Mouse (Mus musculus): ENCODE results near the gene Dnaaf3.
"Not testable (repeated sequence)": the region's sequence is repeated elsewhere in the genome, so short reads cannot be mapped to it uniquely, and the experiment has no call there.

The Dnaaf3 gene

DNA sequence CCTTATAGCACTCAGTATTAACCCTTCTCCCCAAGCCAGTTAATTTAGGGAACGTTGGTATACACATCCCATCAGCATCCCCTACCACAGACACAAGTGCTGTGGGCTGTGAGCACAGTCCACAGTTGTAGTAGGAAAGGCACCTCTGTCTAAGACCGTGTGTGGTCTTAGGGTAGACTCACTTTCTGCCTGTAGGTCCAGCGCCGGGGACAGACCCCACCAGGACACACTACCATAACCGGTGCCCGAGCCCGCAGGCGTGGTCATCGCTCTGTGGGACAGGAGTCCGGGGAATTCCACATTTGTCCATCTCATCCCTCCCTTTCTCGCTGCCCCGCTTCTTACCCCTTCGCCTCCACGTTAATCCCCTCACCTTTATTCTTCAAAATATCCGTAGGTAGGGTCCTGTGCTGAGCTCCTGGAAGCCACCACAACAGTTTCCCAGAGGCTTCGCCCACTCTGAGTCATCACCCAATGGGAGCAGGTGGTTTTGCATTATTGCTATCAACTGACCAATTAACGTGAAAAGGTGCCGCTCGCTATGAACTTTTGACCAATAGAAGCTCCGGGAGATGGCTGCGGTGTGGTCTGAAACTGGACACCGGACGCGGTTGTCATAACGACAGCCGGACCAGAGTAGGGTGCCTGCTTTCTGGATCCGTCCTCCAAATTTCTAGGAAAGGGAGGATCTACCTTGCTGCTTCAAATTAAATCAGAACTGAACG lies at the start of gene Dnaaf3:
Dnaaf3 (minus strand) TSS at position 449 of the 725 bp plus-strand sequence.
- peak; percentile 68 for DNase-seq (ENCODE audit: low read depth, low spot score)

DNA sequence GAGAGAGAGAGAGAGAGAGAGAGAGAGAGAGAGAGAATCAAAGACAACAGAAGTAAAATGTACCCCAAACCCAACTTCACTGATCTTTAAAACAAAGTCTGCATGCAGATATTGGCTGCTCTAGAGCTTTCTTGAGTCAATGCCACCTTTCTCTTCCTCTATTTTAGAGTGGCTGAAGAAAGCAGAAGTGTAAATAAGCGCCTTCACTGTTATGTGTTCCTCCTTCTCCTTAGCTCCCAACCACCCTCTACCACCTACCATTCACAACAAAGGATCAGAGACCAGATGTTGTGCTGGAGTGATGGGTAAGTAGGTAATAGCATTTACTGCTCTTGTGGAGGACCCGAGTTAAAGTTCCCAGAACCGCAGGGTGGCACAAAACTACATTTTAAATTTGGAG lies 49.2 kb upstream of the Dnaaf3 start:
- not testable (repeated sequence) for DNase-seq (ENCODE audit: low read depth, low spot score)

DNA sequence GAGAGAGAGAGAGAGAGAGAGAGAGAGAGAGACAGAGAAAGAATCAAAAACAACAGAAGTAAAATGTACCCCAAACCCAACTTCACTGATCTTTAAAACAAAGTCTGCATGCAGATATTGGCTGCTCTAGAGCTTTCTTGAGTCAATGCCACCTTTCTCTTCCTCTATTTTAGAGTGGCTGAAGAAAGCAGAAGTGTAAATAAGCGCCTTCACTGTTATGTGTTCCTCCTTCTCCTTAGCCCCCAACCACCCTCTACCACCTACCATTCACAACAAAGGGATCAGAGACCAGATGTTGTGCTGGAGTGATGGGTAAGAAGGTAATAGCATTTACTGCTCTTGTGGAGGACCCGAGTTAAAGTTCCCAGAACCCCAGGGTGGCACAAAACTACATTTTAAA lies 40.1 kb upstream of the Dnaaf3 start:
- DNase-seq (ENCODE audit: low read depth, low spot score), result not testable (repeated sequence)

DNA sequence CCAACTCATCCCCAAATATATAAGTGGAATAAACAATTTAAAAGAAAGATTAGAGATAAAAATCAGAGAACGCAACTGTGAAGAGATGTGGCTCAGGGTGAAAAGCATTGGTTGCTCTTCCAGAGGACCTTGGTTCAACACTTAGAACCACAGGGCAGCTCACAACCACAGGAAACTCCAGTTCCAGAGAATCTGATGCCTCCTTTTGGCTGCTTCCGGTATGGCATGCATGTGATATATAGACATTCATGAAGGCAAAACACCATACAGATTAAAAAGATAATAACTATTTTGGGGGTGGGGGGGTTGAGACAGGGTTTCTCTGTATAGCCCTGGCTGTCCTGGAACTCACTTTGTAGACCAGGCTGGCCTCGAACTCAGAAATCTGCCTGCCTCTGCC lies 30.4 kb upstream of the Dnaaf3 start:
- DNase-seq (ENCODE audit: low read depth, low spot score), result no peak

DNA sequence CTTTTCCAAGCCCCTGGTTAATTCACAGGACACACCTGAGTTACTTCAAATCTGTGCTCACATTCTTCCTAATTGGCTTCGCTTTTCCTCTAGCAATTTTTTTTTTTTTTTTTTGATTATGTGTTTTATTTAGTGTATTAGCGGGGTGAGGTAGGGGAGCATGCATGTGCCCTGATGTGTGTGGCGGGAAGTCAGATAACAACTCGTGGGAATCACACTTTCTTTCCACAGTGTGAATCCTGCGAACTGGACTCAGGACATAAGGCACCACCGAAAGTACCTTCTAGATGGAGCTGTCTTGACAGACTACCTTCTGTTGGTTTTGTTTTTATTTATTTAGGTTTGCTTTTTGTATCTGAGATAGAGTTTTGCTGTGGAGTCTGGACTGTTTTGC lies 24.9 kb upstream of the Dnaaf3 start:
- no peak for DNase-seq (ENCODE audit: low read depth, low spot score)

DNA sequence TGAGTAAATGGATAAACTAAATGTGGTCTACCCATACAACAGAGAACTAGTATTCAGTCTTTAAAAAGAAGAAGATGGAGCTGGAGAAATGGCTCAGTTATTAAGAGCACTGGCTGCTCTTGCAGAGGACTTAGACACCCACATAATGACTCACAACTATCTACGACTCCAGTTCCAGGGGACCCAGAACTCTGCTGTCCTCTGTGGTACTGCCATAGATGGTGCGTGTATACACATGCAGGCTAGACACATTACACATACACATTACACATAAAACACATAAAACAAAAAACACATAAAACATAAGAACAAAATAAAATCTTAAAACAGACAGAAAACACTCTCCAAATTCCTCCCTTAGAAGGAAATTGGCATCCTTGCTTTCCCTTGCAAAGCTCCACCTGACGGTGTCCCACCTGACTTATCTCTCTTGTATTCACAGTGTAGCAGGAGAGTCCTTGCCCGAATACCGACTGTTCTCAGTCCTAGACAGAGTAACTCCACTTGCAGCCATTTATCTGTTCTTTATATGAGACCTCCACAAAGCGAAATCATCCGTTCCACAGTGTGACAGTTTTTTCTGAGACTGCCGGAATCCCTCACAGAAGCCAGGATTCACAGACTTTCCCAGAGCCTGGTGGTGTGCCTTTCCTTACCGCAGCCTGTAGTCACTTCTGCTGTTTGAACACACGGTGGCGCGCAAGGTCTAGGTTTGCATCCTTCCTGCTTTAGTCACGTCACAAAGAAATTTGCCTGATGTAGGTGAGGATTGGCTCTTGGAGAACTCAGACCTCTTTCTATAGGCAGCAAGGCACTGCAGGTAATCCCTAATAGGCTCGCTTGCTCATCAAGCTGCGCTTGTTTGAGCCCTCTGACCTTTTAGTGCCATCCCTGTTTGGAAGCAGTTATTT lies 24.3 kb upstream of the Dnaaf3 start:
- peak; percentile 61 for DNase-seq (ENCODE audit: low read depth, low spot score)

DNA sequence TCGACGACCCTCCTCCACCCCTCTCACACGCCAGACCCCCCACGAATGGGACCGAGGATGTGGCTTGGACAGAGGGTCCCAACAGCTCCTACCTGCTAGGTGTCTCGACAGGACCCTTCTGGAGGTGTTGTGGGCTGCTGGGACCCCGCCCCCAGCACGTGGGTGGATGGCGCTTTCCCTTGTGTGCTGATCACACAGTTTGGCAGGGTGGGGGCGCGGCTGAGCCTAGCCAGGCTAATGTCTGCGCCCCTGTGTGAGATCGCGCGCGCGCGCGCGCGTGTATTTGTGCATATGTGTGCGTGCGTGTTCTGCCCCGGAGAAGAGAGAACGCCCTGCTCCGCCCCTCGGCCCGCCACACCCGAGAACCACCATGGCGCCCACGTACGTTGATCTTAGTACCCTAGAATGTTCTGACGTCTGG lies 15.0 kb upstream of the Dnaaf3 start, which contains the start of gene Syt5:
Syt5 (minus strand) TSS at position 321 of the 421 bp plus-strand sequence.
- no peak for DNase-seq (ENCODE audit: low read depth, low spot score)

DNA sequence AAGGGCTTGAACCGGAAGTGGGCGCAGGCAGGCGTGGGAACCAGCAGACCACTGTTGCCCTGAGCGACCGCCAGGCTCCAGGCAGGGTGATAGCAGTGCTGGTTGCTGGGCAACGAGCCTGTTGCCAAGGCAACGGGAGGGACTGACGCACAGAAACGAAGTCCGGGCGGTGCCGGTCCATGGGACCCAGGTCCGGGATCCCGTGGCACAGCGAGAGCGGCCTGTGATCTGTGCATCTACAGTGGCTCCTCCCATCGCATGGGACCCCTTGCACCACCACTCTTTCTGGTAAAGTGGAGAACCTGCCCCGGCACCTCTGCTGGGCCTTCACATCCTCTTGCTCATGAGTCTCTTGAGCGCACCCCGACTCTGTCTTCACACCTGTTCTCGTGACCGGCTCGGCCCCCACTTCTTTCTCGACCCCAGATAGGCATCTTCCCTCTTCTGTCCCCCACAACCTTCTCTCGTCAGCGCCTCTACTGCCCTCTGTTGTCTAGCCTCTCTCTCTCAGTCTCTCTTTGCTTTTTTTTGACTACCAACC lies 14.4 kb upstream of the Dnaaf3 start:
- no peak for DNase-seq (ENCODE audit: low read depth, low spot score)

DNA sequence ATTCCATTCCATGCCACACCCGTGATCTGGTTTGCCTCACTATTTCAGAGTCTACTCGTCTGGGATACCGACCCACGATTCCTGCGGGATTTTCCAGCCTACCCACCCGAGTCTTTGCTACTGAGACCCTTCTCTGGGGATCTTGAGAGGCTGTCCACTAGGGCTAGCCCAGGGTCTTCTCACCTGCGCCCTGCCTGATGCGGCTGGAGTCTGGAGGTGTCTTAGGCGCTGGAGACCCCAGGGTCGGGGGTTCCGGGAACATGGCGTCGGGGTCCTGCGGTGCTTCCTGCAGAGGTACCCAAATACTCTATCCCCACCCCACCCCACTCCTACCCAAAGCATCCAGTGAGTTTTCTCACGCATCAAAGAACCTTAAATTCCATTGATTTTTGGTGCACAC lies 13.8 kb upstream of the Dnaaf3 start:
- DNase-seq (ENCODE audit: low read depth, low spot score), result no peak

DNA sequence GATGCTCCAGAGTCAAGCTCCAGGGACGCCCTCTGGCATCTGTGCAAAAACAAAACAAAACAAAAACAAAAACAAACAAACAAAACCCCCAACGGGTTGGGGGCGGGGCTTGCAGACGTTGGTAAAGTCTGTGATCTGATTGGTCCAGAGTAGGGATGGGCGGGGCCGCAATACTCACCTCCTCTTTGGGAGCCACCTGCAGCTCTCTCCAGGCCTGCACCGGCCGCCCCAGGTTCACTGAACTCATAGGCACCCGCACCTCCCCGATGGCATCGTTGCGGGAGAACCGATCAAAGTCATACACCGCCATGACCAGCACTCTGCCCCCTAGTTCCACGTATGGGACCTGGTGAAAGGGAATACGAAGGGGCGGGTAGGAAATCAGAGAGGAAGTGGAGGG lies 9.8 kb upstream of the Dnaaf3 start:
- no peak for DNase-seq (ENCODE audit: low read depth, low spot score)

DNA sequence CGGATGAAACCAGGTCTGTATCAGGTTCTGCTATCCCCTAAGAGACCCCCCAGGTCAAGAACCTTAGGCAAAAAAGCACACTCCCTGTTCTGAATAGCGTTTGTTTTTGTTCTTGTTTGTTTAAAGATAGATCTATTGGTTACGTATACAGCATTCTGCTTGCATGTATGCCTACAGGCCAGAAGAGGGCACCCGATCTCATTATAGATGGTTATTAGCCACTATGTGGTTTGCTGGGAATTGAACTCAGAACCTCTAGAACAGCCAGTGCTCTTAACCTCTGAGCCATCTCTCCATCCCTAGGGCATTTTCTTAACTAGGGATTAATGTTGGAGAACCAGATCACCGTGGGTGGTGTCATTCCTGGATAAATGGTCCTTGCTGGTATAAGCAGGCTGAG lies 9.1 kb upstream of the Dnaaf3 start:
- DNase-seq (ENCODE audit: low read depth, low spot score), result no peak

DNA sequence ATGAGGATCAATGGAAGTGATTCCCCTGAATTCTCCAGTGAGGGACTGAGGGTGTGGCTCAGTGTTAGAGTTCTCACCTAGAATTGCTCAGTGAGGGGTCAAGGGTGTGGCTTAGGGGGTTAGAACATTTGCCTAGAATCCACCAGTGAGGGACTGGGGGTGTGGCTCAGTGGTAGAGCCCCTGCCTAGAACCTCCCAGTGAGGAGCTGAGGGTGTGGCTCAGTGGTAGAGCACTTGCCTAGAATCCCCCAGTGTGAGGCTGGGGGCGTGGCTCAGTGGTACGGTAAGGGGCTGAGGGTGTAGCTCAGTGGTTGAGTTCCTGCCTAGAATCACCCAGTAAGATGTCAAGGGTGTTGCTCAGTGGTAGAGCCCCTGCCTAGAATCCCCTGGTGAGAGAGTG lies 6.8 kb upstream of the Dnaaf3 start:
- DNase-seq (ENCODE audit: low read depth, low spot score), result no peak

DNA sequence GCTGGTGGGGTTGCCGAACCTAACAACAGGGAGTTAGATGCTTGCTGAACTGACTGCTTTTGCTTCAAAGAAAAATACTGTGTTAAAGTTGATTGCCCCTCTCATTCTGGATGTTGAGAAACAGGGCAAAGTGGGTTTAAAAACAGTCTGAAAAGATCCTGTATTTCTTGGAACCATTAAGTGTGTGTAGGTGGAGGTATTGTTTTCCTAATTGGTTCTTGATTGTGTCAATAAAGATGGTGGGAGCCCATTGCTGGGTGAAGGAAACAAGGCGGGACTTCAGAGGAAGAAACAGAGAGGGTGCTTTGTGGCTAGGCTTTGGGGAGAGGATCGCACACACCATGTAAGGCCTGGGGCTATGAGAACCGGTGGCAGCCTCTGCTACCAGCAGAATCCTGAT lies 4.9 kb upstream of the Dnaaf3 start:
- DNase-seq (ENCODE audit: low read depth, low spot score), result no peak

DNA sequence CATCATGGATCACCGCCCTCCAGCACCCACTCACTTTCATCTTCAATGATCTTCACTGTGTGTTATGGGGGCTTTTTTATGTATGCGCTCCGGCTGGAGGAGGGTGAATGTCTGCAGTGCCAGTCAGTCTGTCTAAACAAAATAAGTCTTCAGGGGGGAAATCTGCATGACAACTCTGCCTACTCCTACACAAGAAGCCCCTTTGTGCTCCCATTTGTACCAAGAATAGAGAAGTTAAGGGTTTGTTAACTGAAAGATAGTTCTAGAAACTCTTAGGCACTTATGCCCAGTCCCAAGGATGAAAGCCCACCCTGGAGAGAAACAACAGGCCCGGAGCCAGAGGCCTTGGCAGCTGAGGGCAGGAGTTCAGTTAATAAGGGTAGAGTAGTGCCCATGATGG lies 4.1 kb upstream of the Dnaaf3 start:
- DNase-seq (ENCODE audit: low read depth, low spot score), result no peak

DNA sequence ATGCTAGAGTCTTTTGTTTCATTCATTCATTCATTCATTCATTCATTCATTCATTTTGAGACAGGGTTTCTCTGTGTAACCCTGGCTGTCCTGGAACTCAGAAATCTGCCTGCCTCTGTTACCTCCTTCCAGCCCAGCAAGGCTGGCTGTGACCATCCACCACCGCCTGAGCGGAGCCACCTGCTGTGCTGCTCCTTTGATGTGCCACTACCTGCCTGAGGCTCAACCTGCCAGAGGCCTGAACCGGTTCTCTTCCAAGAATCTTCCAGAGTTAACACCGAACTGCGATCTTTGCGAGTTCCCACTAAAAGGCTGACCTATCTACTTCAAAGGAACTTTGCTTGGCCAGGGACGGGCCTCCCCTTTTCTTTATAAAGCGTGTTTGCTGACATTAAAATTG lies 2.1 kb downstream of the Dnaaf3 start:
- DNase-seq (ENCODE audit: low read depth, low spot score), result not testable (repeated sequence)

DNA sequence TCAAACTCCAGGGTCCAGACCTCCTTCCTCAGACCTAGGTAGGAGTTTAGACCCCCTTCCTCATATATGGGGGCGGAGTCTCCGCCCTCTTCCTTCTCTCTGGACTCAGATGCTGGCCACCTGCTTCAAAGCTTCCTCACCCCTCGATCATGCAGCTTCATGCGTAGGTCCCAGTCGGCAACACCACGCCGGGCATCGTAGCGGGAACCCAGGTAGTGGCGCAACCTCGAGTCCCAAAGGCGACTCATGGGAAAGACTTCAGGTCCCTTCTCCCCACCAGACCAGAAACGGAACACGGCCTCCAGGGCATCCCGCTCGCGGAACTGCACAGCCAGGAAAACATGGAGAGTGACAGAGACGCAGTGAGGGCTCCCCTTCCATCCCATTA lies 5.0 kb downstream of the Dnaaf3 start:
- no peak for DNase-seq (ENCODE audit: low read depth, low spot score)

DNA sequence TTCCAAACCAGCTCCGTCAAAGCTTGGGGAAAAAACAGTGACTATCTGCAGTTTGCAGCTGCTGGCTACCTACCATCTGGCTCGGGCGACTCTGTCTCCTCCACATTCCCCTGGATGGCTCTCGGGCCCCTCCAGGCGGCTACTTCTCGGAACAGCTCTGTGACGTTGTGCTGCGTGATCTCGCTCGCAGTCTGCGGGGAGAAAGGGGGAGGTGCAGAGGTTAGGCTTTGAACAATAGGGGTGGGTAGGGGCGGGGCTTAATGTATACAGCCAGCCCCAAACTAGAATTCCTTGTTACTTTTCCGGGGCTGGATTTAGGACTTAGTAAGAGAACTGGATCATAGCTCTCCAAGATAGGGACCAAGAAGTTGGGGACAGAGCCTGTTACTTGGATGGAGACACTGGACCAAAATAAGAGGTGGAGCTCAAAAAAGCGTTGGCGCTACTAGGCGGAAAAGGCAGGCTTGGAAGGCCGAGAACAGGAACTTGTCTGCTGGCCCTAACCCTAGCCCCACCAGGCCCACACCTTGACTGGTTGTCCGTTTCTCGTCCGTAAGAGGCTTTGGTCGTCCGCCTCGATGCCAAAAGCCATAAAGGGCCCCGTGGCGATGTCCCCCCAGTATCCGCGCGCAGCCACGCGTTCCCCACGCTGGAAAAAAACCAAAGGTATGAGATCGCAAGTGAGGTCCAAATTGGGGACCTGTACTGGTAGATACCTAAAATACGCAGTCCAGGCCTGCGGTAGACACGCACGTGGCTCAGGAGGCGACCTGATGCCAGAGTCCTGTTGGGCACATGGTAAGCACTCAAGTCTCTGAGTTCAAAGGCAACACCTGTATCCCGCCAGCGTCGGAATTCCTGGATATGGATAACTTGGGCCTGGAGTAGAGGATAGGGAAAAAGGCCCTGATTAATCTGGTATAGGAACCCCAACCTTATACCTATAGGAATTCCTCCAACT lies 5.6 kb downstream of the Dnaaf3 start:
- peak; percentile 71 for DNase-seq (ENCODE audit: low read depth, low spot score)

DNA sequence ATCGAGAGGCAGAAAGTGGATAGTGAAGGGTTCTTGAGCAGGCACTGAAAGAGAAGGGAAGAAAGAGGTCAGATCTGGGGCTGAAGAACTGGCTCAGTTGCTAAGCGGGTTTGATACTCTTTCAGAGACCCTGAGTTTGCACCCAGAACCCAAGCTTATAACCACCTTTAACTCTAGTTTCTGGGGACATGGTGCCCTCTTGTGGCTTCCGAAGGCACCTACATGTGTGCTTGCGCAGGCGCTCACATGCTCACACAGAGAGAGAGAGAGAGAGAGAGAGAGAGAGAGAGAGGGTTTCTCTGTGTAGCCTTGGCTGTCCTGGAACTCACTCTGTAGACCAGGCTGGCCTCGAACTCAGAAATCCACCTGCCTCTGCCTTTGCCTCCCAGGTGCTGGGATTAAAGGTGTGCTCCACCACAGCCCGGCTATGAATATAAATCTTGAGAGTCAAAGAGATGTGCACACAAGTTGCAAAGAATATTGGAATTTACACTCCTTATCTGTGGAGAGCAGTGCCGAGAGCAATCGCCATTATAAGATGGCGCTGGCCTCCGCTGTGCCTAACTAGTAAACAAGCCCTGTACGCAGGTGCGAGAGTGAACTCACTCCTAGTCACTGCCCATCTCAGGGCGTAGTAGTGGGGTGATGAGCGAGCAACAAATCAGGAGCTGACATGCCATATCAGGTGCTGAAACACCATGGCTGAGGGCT lies 7.9 kb downstream of the Dnaaf3 start, which contains the start of gene Tnni3:
Tnni3 (minus strand) TSS at position 18 of the 711 bp plus-strand sequence.
- DNase-seq (ENCODE audit: low read depth, low spot score), result not testable (repeated sequence)

DNA sequence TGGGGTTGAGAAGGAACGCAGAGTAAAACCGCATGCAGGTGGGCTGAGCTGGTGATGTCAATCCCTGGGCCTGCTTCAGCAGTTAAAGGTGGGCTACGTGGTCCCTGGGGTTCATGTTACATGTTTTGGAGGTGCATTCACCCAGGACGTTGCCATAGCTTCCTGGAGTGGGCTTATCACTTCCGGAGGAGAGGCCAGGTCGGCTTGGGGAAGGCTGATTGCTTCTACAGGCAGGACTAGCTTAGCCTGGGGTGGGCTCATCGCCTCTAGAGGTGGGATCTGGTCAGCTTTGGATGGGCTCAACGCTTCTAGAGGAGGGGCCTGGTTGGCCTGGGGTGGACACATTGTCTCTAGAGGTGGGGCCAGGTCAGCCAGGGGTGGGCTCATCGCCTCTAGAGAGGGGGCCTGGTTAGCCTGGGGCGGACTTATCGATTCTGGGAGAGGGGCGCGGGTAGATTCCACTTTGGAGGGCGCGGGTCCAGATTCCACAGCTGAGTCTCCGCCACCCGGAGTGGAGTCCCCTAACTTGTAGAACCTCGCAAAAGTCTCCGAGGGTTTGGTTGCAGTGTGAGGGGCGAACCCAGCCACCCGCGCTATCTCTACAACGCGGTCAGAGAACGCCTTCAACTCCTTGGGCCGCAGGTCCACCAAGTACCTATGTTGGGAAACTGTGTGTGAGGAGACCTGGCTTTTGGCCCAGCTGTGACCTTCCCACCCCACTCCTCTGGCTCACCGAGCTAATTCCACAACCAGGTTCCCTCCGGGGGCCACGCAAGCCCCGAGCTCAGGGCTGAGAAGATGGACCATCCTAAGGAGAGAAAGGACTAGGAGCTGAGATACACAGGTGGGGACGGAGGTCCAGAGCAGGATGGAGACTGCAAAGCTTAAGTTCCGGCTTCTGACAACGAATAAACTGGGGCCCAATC lies 8.8 kb downstream of the Dnaaf3 start:
- no peak for DNase-seq (ENCODE audit: low read depth, low spot score)

DNA sequence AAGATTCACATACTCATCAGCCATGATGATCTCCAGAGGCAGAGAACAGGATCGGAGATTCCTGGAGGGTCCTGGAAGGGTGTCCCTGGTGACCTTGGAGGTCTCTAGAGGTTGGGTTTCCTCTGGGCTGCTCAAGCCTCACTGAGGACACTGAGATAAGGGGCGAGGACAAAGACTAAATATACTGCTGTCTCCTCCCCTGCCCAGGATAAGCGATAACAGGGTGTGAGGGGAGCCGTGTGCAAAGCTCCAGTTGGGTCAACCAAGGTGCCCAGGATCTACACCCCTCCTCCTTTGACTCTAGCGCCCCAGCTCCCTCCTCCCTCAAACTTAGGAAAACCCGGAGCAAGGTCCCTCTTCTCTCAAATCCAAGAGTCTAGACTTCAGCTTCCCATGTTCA lies 10.0 kb downstream of the Dnaaf3 start:
- no peak for DNase-seq (ENCODE audit: low read depth, low spot score)
